Mouse (Mus musculus) layer of hippocampus, postnatal 36 days (tissue): Measurements from ENCODE around the gene Rpsa. TPM values are rescaled to one million over a fixed set of nuclear protein-coding genes. Genes with fewer than 3 reads are reported as not detected.

ENCODE experiments used
- DNase-seq, 2 experiments: peaks; one replicate each; pipeline ENCODE4 v3.0.0; 2022
- total RNA-seq, 2 experiments: library from RNA; stranded (reverse); gene quantifications; 2 replicates each; pipeline ENCODE4 v1.2.3; 2021

Gene Rpsa
- total RNA-seq, 2 experiments from 2014 or later, result 428 to 437 TPM

DNA sequence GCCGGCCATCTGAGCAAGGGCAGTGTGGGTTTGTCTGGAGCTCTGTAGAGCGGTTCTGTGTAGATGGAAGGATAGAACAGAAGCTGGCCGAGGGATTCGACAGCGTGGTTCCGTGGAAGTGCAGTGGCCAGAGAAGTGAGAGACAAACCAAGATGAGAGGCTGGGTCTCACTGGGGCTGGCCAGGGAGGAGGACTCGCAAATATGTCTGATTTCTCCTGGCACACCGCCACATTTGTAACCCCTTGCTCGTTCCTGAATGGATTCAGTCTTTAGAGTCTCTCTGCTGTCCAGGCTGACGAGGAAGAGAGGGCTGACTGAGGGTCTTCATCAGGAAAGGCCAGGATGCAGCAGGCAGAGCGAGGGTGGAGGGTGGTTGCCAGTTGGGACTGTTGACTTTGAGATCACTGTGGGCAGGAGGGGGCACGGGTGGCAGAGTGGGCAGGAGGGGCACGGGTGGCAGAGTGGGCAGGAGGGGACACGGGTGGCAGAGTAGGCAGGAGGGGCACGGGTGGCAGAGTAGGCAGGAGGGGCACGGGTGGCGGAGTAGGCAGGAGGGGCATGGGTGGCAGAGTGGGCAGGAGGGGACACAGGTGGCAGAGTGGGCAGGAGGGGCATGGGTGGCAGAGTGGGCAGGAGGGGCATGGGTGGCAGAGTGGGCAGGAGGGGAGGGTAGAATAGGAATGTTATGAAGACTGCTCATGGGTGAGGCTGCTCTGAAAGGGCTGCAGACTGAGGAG, 13.3 kb upstream of the Rpsa start:
- no peak for DNase-seq

GRCm38 (mm10) chr9:120114789-120115151, 12.7 kb upstream of the Rpsa start:
- no peak for DNase-seq

- DNase-seq, result no peak
These were observed 11.9 kb upstream of the Rpsa start for GRCm38 (mm10) chr9:120115580-120115979.

DNA sequence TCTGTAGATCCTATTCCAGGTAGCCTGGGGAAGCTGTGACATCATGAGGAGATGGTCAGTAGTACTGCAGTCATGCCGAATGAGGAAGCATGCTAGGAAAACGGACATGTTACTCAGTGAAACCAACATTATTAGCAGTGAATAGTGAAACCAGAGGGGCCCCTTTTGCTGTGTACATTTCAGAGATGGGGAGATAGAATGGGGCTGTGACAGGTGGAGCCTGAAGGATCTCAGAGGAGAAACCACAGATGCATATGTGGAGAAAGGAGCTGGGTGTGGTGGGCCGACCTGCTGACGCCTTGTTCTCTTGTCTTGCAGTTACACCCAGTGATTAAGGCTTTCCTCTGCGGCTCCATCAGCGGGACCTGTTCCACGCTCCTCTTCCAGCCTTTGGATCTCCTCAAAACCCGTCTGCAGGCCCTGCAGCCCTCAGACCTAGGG, 11.3 kb upstream of the Rpsa start:
- no peak for DNase-seq

DNA sequence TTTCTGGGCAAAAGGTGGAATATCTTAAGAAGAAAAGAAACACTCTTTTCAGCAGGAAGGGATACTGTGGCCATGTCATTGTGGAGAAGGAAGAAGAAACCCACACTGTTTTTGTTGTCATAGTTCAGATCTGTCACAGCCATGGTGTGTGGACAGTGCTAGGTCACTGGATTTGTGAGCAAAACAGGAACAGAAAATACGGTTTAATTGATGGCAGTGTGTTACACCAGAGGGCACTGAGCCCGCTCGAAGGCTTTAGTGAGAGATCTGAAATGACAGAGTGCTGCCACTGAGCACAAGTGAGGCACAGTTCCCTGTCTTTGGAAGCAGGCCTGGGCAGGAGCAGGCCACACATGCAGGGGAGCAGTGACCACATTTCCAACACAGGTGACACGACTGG, 9.3 kb upstream of the Rpsa start:
- no peak for DNase-seq

GRCm38 (mm10) chr9:120120503-120120902, 7.0 kb upstream of the Rpsa start:
- no peak for DNase-seq

DNA sequence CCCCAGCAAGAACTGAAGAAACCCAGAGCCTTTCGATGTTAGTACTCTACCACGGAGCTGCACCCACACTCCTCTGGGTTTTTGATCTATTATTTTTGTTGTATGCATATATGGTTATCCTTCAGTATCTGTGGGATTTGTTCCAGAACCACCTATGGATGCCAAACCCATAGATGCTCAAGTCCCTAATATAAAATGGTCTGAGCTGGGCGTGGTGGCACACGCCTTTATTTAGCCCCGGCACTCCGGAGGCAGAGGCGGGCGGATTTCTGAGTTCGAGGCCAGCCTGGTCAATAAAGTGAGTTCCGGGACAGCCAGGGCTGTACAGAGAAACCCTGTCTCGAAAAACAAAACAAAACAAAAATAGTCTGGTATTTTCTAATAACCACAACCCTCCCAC, 621 bp upstream of the Rpsa start:
- DNase-seq, result no peak

GRCm38 (mm10) chr9:120129276-120129675, 1.8 kb downstream of the Rpsa start:
- DNase-seq, result no peak

- DNase-seq, result no peak
These were observed 4.3 kb downstream of the Rpsa start for GRCm38 (mm10) chr9:120131784-120132288.

GRCm38 (mm10) chr9:120132980-120133754, 5.7 kb downstream of the Rpsa start:
- no peak for DNase-seq

- no peak for DNase-seq
These were observed 6.4 kb downstream of the Rpsa start for GRCm38 (mm10) chr9:120133755-120134475.

GRCm38 (mm10) chr9:120134529-120135160, 7.2 kb downstream of the Rpsa start:
- DNase-seq, result no peak

DNA sequence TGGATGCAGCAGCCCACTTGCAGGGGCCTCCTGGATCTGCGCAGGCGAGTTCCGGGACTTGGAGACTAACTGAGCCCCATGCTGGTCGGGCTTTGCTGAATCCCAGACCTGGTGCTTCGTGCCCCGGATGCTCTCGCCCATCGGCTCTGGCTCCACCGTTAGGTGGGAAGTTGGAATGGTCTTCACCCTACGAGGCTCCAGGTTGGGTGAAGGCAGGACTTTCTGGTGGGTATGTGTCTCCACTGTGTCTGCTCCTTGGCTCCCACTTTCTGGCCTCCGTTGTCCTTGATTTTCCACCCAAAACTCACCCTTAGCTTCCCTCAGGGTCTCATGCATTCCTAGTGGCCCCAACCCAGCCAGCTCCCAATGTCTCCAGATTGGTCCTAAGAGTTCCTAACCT, 8.0 kb downstream of the Rpsa start:
- no peak for DNase-seq

DNA sequence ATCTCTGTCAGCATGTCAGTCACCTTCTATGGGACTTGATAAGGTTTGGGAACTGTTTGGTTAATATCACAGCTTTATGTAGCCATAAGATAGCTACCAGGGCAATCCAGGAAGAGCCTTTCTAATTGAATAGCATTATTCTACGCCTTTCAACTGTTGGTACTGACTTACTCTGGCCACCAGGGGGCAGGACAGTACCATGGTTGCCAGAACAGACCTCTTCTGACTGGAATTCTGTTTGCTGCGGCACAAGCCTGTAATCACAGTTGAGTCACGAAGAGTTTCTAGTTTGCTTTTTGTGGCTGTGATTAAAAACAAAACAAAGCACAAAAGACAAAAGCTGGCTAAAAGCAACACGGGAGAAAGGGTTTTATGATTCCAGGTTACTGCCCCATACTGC, 13.2 kb downstream of the Rpsa start:
- peak; percentile 77 to 80 for DNase-seq

DNA sequence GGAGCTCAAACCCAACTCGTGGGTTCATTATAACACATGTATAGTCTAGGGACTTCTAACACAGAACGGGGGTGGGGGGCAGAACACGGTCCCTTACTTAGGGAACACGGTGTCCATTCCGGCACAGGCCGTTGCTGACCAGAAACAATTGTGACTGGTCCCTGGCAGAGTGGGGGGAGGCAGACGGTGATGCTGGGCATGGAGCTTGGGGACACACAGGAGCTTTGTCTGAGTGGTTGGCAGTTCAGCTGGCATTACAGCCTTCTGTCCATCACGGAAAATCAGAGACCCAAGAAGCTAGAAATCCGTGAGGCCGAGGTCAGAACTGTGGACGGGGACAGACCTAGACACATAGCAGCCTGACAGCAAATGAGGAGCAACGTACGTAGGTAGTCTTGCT, 17.0 kb downstream of the Rpsa start:
- peak; percentile 21 to 37 for DNase-seq

DNA sequence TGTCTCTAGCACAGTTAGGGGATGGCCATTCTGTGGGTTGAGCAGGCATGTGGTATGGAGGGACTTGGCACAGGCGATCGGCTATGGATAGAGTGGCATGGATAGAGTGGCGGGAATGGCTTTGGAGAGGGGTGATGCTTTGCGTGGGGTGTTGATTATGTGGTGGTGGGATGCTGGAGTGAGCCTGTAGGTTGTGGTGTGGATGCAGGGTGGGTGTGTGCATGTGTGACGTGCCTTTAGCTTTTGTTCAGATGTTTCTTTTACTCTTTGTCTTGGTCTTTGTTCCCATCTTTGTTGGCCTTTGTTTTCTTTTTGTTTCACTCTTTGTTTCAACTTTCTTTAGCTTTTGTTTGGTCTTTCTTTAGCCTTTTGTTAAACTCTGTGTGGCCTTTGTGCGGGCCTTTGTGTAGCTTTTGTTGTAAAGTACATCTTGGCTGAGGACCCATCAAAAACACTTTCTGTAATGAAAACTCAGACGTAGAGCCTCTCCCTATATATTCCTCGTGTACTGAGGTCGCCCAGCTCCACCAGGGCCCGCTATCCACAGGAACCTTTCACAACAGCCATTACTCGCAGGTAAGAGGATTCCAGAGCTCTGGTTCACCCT, 21.8 kb downstream of the Rpsa start, which contains the start of gene Mobp:
TSS of gene Mobp (plus strand) at position 486 of the 607 bp plus-strand sequence.
- no peak for DNase-seq

GRCm38 (mm10) chr9:120151152-120151551, 23.7 kb downstream of the Rpsa start:
- DNase-seq, result no peak

GRCm38 (mm10) chr9:120151906-120152399, 24.5 kb downstream of the Rpsa start:
- DNase-seq, result no peak

GRCm38 (mm10) chr9:120158047-120158446, 30.6 kb downstream of the Rpsa start:
- no peak for DNase-seq

DNA sequence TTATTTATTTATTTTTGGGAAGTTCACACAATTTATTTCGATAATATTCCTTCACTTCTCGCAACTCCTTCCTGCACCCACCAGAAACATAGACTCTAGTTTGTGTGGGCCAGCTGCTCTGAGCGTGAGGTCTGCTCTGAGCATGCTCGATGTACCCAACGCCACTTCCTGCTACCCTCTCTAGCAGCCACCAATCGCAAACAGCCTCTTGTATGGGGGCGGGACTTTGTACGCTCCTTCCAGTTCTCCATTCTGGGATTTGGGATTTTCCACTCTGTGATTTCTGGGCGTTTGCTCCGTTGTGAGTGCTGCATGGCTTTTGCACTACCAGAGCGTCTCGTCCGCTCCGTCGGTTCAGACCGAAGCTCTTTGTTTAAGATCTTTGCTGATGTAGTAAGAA, 36.4 kb downstream of the Rpsa start:
- DNase-seq, result no peak

GRCm38 (mm10) chr9:120167826-120168225, 40.3 kb downstream of the Rpsa start:
- DNase-seq, result no peak

GRCm38 (mm10) chr9:120171295-120171694, 43.8 kb downstream of the Rpsa start:
- DNase-seq, result peak; percentile 55 to 66
